Mouse (Mus musculus) MEL (cell line): ENCODE data around the gene Gm20388. TPM values are rescaled to one million over a fixed set of nuclear protein-coding genes. Genes with fewer than 3 reads are reported as not detected.

Experiments used
- DNase-seq: peaks from one replicate; pipeline ENCODE4 v3.0.0; 2011; ENCODE audit warnings: low read depth, low spot score
- H3K27ac ChIP-seq: 2 replicates; pipeline ENCODE4 v1.5.1; 2012; ENCODE audit warnings: low read depth, mild to moderate bottlenecking, control low read depth, low read length, moderate library complexity; ENCODE audit not compliant: control insufficient read depth
- H3K27me3 ChIP-seq, 2 experiments: fragments of 150-350 bp in 1 of 2; sonication (generic) in 1 of 2; 2 replicates each; pipeline ENCODE4 v1.6.1; 2012; ENCODE audit warnings: low read length in 2 of 2, mild to moderate bottlenecking in 2 of 2, improper control_type of control experiment in 1 of 2, moderate library complexity in 1 of 2; ENCODE audit not compliant: insufficient read depth in 2 of 2, control insufficient read depth in 1 of 2
- H3K36me3 ChIP-seq, 2 experiments: 2 replicates each; pipeline ENCODE4 v1.6.1; 2012 to 2014; ENCODE audit warnings: low read length in 2 of 2, improper control_type of control experiment in 1 of 2, inconsistent platforms in 1 of 2, mild to moderate bottlenecking in 1 of 2; ENCODE audit not compliant: insufficient read depth in 2 of 2, control insufficient read depth in 1 of 2
- H3K4me1 ChIP-seq, 2 experiments: fragments of 150-350 bp in 1 of 2; sonication (generic) in 1 of 2; 2 replicates each; pipeline ENCODE4 v1.6.1; 2012; ENCODE audit warnings: low read length in 2 of 2, improper control_type of control experiment in 1 of 2, mild to moderate bottlenecking in 1 of 2; ENCODE audit not compliant: insufficient read depth in 2 of 2, control insufficient read depth in 1 of 2
- H3K4me3 ChIP-seq, 2 experiments: fragments of 150-350 bp in 1 of 2; sonication (generic) in 1 of 2; 2 replicates each; pipeline ENCODE4 v1.5.1; 2012; ENCODE audit warnings: low read depth in 2 of 2, low read length in 2 of 2, mild to moderate bottlenecking in 2 of 2, moderate library complexity in 2 of 2, control low read depth in 1 of 2, improper control_type of control experiment in 1 of 2; ENCODE audit not compliant: control insufficient read depth in 1 of 2, insufficient read depth in 1 of 2
- H3K79me2 ChIP-seq: 2 replicates; pipeline ENCODE4 v1.6.1; 2012; ENCODE audit warnings: mild to moderate bottlenecking, low read length, moderate library complexity; ENCODE audit not compliant: control insufficient read depth, poor library complexity, insufficient read depth
- H3K9ac ChIP-seq: 2 replicates; pipeline ENCODE4 v1.6.1; 2012; ENCODE audit warnings: low read depth, mild to moderate bottlenecking, control low read depth, low read length, moderate library complexity; ENCODE audit not compliant: control insufficient read depth, poor library complexity, severe bottlenecking
- H3K9me3 ChIP-seq: fragments of 150-350 bp; sonication (generic); replicated peaks from 2 replicates; pipeline ENCODE4 v1.6.1; 2012; ENCODE audit warnings: mild to moderate bottlenecking, low read length, improper control_type of control experiment, moderate library complexity; ENCODE audit not compliant: insufficient read depth
- CHD2 ChIP-seq: IDR thresholded peaks from 2 replicates; pipeline ENCODE4 v1.6.1; 2011; ENCODE audit warnings: low read length, improper control_type of control experiment
- EP300 ChIP-seq, 2 experiments: IDR thresholded peaks; 2 replicates each; pipeline ENCODE4 v1.6.1; 2011; ENCODE audit warnings: improper control_type of control experiment in 2 of 2, low read length in 2 of 2, low read depth in 1 of 2, mild to moderate bottlenecking in 1 of 2
- HCFC1 ChIP-seq: IDR thresholded peaks from 2 replicates; pipeline ENCODE4 v1.6.1; 2012; ENCODE audit warnings: low read depth, mild to moderate bottlenecking, inconsistent platforms, low read length, improper control_type of control experiment, moderate library complexity
- JUND ChIP-seq: IDR thresholded peaks from 2 replicates; pipeline ENCODE4 v1.6.1; 2011; ENCODE audit warnings: low read depth, mild to moderate bottlenecking, improper control_type of control experiment, low read length
- MXI1 ChIP-seq: IDR thresholded peaks from 2 replicates; pipeline ENCODE4 v1.6.1; 2011; ENCODE audit warnings: mild to moderate bottlenecking, low read depth, low read length, improper control_type of control experiment
- MYB ChIP-seq: IDR thresholded peaks from 2 replicates; pipeline ENCODE4 v1.6.1; 2011; ENCODE audit warnings: mild to moderate bottlenecking, low read depth, low read length, improper control_type of control experiment
- POLR2AphosphoS5 ChIP-seq: IDR thresholded peaks from 2 replicates; pipeline ENCODE4 v1.6.1; 2012; ENCODE audit warnings: low read depth, borderline replicate concordance, mild to moderate bottlenecking, inconsistent platforms, low read length, moderate library complexity, mixed read lengths
- RAD21 ChIP-seq: IDR thresholded peaks from 2 replicates; pipeline ENCODE4 v1.6.1; 2011; ENCODE audit warnings: mild to moderate bottlenecking, low read depth, low read length, improper control_type of control experiment
- SIN3A ChIP-seq: IDR thresholded peaks from 2 replicates; pipeline ENCODE4 v1.6.1; 2012; ENCODE audit warnings: low read length, improper control_type of control experiment, inconsistent platforms
- TBP ChIP-seq: IDR thresholded peaks from 2 replicates; pipeline ENCODE4 v1.8.0; 2011; ENCODE audit warnings: low read depth, low read length, improper control_type of control experiment
- USF1 ChIP-seq: IDR thresholded peaks from 2 replicates; pipeline ENCODE4 v1.6.1; 2014; ENCODE audit warnings: low read depth, mild to moderate bottlenecking, inconsistent platforms, low read length, improper control_type of control experiment, moderate library complexity
- ZC3H11A ChIP-seq: IDR thresholded peaks from 2 replicates; pipeline ENCODE4 v1.6.1; 2012; ENCODE audit warnings: low read depth, mild to moderate bottlenecking, inconsistent platforms, low read length, improper control_type of control experiment
- ZNF384 ChIP-seq: IDR thresholded peaks from 2 replicates; pipeline ENCODE4 v1.6.1; 2012; ENCODE audit warnings: low read depth, mild to moderate bottlenecking, inconsistent platforms, low read length, improper control_type of control experiment
- polyA plus RNA-seq, 2 experiments: library from polyadenylated mRNA; stranded (reverse) in 1 of 2; unstranded in 1 of 2; fragments of >175 nt in 1 of 2; fragments of >200 nt in 1 of 2; gene quantifications; 2 replicates each; pipeline versions ENCODE4 v1.2.1 to v1.2.4; 2012; ENCODE audit warnings: low replicate concordance in 2 of 2, low read depth in 1 of 2; ENCODE audit not compliant: insufficient read length in 2 of 2, insufficient read depth in 1 of 2, missing spikeins in 1 of 2
- total RNA-seq: library from RNA; depleted of rRNA; stranded (reverse); fragments of 300-350 nt; gene quantifications from 2 replicates; pipeline ENCODE4 v1.2.3, GENCODE M21; 2012

Gene Gm20388
- total and polyA plus RNA-seq, 3 experiments = 11.1 to 17.8 TPM; not detected in 1

- Histone ChIP-seq H3K4me1 (peaks cover 2 to 16% of the 10 kb centered on the region in 2 experiments; a peak in 2 of 4 replicates), H3K9ac (no peak overlapping the region), H3K9me3 (no peaks in the 10 kb centered on the region), H3K27ac (no peak overlapping the region), H3K79me2 (peaks cover 48% of the 10 kb centered on the region), H3K27me3 (no peaks in the 10 kb centered on the region), H3K4me3 (no peak overlapping the region), H3K36me3 (peaks cover 9 to 10% of the 10 kb centered on the region in 2 experiments)
- DNase-seq = no peak
- no peak for TF ChIP-seq CHD2
- TF ChIP-seq HCFC1 = no peak
- TF ChIP-seq POLR2AphosphoS5 = no peak
- no peak for TF ChIP-seq ZC3H11A
- no peak for TF ChIP-seq MYB
- TF ChIP-seq JUND = no peak
- TF ChIP-seq USF1 = no peak
- no peak for TF ChIP-seq TBP
- TF ChIP-seq SIN3A = no peak
- no peak for TF ChIP-seq EP300 (IDR thresholded peaks at IDR 0.05; ENCODE audit: low read depth in 1 of 2, low read length in 2 of 2)
- TF ChIP-seq ZNF384 = no peak
- TF ChIP-seq, all 39 proteins: peak for 0
Measured at GRCm38 (mm10) chr8:122916766-122917165, 3006.1 kb downstream of the Gm20388 start.

- Histone ChIP-seq H3K27me3 (no peaks in the 10 kb centered on the region), H3K27ac (no peak overlapping the region), H3K4me1 (peaks cover 2 to 16% of the 10 kb centered on the region in 2 experiments; a peak in 2 of 4 replicates), H3K4me3 (no peak overlapping the region), H3K9ac (no peak overlapping the region), H3K79me2 (peaks cover 57% of the 10 kb centered on the region), H3K9me3 (no peaks in the 10 kb centered on the region), H3K36me3 (peaks cover 6 to 10% of the 10 kb centered on the region in 2 experiments)
- no peak for DNase-seq
- no peak for TF ChIP-seq JUND
- TF ChIP-seq MXI1 = 0 out of 2 replicates have a peak, but pooled peaks have one; percentile 24
- TF ChIP-seq RAD21 = no peak
Measured at GRCm38 (mm10) chr8:122917531-122918392, 3007.1 kb downstream of the Gm20388 start.
